Mouse (Mus musculus): ENCODE measurements around the gene Mturn.

DNA sequence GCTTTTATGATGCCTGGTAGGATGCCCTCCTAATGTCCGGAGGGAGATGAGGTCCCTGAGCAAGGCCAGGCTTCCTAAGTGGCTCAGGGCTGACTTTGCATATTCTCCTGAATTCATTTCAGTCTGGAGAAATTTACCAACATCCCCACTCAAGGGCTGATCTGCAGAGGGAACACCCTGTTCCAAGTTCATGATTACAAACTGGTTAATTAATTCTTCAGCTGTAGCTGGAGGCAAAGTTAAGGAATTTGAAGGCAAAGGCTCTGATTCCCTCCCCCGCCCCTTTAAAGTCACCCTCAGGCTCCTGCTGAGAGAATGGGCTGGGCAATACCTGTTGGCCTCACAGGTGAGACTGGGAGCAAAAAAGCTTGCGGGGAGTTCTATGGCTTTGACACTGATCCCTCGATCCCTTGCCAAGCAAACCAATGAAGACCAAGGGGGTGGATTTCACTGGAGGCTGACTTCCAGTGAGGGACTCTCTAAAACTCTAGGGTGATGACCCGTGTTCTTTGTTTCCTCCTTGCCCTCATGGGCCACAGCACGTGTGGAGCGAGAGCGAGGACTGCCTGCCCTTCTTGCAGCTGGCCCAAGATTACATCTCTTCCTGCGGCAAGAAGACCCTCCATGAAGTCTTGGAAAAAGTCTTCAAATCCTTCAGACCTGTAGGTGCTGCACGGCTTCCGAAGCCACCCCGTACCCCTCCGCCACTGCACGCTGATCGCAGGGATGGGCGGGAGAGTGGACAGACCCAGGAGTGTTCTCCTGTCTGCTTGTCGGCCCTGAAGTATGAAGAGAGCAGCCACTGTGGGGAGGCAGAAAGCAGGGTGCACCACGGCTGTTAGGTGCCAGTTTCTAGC lies 7.3 kb downstream of the Mturn start:
- TF ChIP-seq CTCF (IDR thresholded peaks at IDR 0.05; ENCODE audit: low read depth, low read length), result no peak
- no peak for TF ChIP-seq POLR2AphosphoS5 (IDR thresholded peaks at IDR 0.05; ENCODE audit: insufficient replicate concordance, low read depth, low read length)
- TF ChIP-seq TAL1 (conservative IDR thresholded peaks at IDR 0.05; ENCODE audit: low read depth, low read length), result no peak
- no peak for TF ChIP-seq GATA1 (IDR thresholded peaks at IDR 0.05; ENCODE audit: borderline replicate concordance, low read length)
- TF ChIP-seq GATA2 (IDR thresholded peaks at IDR 0.05; ENCODE audit: borderline replicate concordance, low read depth, low read length), result no peak
